Mouse (Mus musculus): ENCODE data around the gene Zp1. TPM values are rescaled to one million over a fixed set of nuclear protein-coding genes. Genes with fewer than 3 reads are reported as not detected.

Zp1 gene
- polyA plus RNA-seq, 1 experiment from 2014 or later = not detected

DNA sequence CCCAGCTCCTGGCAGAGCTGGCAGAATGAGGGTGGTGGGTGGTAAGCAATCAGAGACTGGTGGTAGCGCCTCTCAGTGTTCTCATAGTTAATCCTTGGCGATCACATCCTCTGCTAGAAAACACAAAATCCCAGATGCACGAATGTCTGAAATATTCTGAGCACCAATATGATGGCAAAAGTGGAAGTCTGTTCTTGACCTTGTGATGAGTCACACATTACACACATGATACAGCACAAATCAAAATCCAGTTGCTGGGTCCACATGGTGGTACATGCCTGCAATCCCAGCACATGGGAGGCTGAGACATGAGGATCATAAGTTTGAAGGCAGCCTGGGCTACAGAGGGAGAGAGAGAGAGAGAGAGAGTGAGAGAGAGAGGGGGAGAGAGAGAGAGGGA is 626 bp upstream of the Zp1 start:
- Histone ChIP-seq H3K4me1 (replicated peaks) (peaks cover 7% of the 10 kb centered on the region), H3K4me3 (no peak overlapping the region), H3K36me3 (no peaks in the 10 kb centered on the region), H3K4me2 (no peak overlapping the region), H3K9me3 (replicated peaks) (no peaks in the 10 kb centered on the region), H3K27me3 (no peaks in the 10 kb centered on the region), H3K9ac (no peak overlapping the region), H3K27ac (no peak overlapping the region)
- ATAC-seq (replicated peaks; ENCODE audit: insufficient number of reproducible peaks, insufficient read depth, low FRiP score, low read depth) = no peak
- 71% methylated on average over 3 of the region's 3 CpGs for WGBS

DNA sequence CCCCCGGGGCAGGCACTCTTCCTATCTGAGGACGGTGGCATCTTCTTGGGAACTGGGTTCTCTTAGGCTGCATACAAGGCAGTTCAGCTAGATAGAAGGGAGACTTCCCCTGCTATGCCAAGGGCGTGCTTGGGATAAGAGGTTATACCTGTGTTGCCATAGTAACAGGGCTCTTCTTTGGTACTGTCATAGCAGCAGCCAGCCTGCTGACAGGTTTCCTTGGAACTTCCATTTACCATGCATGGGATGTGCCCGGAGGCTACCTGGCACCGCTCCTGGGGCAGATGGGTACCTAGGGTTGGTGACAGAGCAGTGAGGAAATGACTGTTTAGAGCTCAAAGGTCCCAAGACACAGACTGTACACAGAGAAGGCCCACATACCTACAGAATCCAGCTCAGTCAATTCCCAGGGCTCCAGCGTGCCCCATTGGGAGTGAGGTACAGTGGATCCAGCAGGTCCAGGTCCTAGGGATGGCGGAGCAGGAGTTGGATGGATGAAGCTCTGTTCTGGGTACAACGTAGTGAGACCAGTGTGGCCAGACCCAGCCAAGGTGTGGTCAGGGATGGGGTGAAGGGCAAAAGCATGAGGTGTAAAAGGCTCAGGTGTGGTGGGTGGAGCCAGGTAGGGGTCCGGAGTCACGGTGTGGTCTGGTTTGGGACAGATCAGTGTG is 2.0 kb downstream of the Zp1 start:
- H3K9me3 ChIP-seq (replicated peaks) = no peaks in the 10 kb centered on the region
- ATAC-seq (replicated peaks; ENCODE audit: insufficient number of reproducible peaks, insufficient read depth, low FRiP score, low read depth) = no peak
- WGBS = 84% methylated on average over 10 of the region's 10 CpGs
- no peaks in the 10 kb centered on the region for H3K36me3 ChIP-seq
- H3K4me3 ChIP-seq = no peak overlapping the region
- no peak overlapping the region for H3K4me2 ChIP-seq
- H3K27ac ChIP-seq = no peak overlapping the region
- peaks cover 15% of the 10 kb centered on the region for H3K4me1 ChIP-seq (replicated peaks)
- H3K9ac ChIP-seq = no peak overlapping the region
- H3K27me3 ChIP-seq = no peaks in the 10 kb centered on the region

DNA sequence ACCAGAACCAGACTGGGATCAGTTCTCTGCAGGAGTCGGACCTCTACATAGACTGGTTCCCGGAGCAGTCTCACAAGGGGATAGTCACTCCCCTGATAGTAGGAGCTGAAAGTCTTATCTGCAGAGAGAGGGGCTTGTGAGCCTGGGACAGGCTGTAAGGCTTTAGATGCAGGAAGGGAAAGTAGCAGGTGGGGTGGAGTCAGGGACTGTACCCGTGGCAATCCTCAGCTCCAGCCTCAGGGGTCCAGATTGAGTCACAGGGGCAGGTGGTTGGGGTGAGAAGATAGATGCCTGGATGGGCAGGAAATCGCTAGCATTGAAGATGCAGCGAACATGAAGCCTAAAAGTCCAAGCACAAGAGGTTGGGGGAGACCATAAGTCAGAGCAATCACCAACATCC is 3.9 kb downstream of the Zp1 start:
- ATAC-seq (replicated peaks; ENCODE audit: insufficient number of reproducible peaks, insufficient read depth, low FRiP score, low read depth) = no peak
- H3K9me3 ChIP-seq (replicated peaks) = no peaks in the 10 kb centered on the region
- WGBS = 50% methylated on average over 5 of the region's 5 CpGs
- no peak overlapping the region for H3K9ac ChIP-seq
- peaks cover 15% of the 10 kb centered on the region for H3K4me1 ChIP-seq (replicated peaks)
- no peak overlapping the region for H3K27ac ChIP-seq
- H3K4me2 ChIP-seq = no peak overlapping the region
- H3K4me3 ChIP-seq = no peak overlapping the region
- no peaks in the 10 kb centered on the region for H3K27me3 ChIP-seq
- no peaks in the 10 kb centered on the region for H3K36me3 ChIP-seq

DNA sequence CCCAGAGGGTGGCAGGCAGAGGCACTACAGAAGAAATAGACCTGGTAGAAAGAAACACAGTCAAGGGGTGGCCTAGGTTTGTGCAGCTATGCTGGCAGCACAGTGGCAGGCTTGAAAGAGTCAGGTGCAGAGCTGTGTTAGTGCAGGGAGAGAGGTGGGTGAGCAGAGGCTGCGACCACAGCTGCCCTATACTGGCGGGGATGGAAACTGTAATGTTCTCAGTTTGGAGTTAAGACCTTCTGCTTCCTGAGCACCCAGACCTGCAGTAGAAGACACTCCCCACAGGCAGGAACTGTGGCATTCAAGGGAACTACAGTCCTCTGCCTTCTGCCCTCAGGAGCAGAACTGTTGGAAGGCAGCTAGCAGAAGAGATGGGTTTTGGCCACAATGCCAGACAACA is 5.6 kb downstream of the Zp1 start:
- ATAC-seq (replicated peaks; ENCODE audit: insufficient number of reproducible peaks, insufficient read depth, low FRiP score, low read depth) = no peak
- Histone ChIP-seq H3K9ac (no peak overlapping the region), H3K9me3 (replicated peaks) (no peaks in the 10 kb centered on the region), H3K27me3 (no peaks in the 10 kb centered on the region), H3K36me3 (no peaks in the 10 kb centered on the region), H3K4me3 (no peak overlapping the region), H3K4me2 (no peak overlapping the region), H3K27ac (peak overlapping the region; percentile 65), H3K4me1 (replicated peaks) (peaks cover 18% of the 10 kb centered on the region)
- WGBS = 56% methylated on average over 2 of the region's 2 CpGs

DNA sequence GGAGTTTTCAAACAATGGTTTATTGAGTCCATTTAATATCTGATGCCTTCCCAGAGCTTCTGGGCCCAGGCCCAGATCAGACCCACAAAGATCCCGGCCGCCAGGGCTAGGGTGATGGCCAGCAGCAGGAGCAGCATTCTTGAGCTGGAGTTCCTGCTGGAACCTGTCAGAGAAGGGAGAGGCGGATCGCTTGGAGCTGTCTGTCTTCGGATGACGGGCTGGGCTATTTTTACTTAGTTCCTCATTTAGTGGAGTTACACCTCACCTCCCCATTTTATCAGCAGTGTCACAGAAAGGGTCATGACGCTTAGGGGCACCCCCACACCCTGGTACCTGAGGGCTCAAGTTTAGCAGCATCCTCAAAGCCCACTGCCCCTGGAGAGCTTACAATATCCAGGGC is 6.1 kb downstream of the Zp1 start:
- Histone ChIP-seq H3K4me3 (no peak overlapping the region), H3K27me3 (no peaks in the 10 kb centered on the region), H3K4me1 (replicated peaks) (peaks cover 23% of the 10 kb centered on the region), H3K36me3 (no peaks in the 10 kb centered on the region), H3K4me2 (0 out of 2 replicates have a peak overlapping the region, but pooled peaks have one; percentile 11), H3K27ac (peak overlapping the region; percentile 65), H3K9me3 (replicated peaks) (no peaks in the 10 kb centered on the region), H3K9ac (no peak overlapping the region)
- WGBS = 21% methylated on average over 7 of the region's 7 CpGs
- peak; percentile 53; the same call in 1 of the 2 replicates for ATAC-seq (replicated peaks; ENCODE audit: insufficient number of reproducible peaks, insufficient read depth, low FRiP score, low read depth)

DNA sequence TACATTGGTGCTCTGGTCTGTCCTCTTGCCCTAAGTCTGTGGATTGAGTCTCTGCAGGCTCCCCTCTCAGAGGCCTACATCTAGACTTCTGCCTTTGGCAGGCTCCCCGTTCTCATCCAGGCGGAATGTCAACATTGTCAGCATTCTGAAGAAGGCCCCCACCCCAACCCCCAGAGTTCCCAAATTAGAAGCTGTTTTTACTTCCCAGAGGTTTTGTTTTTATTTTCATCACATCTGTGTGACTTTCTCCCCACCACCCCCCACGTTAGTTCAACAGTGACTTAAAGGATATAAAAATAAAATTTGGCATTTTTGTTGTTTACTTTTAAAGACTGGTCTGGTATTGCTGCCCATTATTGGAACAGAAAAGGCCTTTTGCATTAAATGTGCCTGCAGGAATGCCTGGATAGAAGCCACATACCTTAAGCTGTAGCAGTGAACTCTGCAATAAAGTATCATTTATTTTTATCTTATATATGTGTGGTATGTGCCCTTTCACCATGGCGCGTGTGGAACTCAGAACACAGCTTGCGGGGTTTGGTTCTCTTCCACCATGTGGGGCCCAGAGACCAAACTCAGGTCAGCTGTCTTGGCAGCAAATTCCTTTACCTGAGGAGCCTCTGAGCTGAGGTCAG is 11.2 kb downstream of the Zp1 start:
- 21% methylated on average over 6 of the region's 6 CpGs for WGBS
- no peaks in the 10 kb centered on the region for H3K9me3 ChIP-seq (replicated peaks)
- peaks cover 13% of the 10 kb centered on the region for H3K36me3 ChIP-seq
- peaks cover 58% of the 10 kb centered on the region for H3K4me1 ChIP-seq (replicated peaks)
- H3K4me2 ChIP-seq = peak overlapping the region; percentile 10; the same call in 1 of the 2 replicates
- no peaks in the 10 kb centered on the region for H3K27me3 ChIP-seq
- H3K9ac ChIP-seq = no peak overlapping the region
- ATAC-seq (replicated peaks; ENCODE audit: insufficient number of reproducible peaks, insufficient read depth, low FRiP score, low read depth) = peak; percentile 71
- H3K27ac ChIP-seq = peak overlapping the region; percentile 92
- H3K4me3 ChIP-seq = no peak overlapping the region

DNA sequence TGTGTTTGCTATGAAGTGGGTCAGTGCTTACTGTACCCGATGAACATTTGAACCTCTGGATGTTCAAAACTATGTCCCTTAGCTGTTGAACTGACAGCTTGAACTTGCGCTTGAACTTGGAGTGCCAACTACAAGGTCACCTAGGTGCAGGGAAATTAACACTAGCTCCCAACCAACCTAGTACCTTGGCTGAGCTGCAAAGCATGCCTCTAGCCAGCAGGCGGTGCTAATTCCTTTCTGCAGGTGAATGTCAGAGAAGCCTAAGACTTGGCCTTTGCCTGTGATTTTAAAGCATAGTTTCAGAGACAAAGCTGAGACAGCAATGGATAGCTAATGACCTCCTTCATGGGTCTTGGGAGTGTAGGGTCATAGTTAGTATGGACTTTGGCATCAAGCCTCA is 12.5 kb downstream of the Zp1 start:
- ATAC-seq (replicated peaks; ENCODE audit: insufficient number of reproducible peaks, insufficient read depth, low FRiP score, low read depth) = no peak
- H3K9ac ChIP-seq = no peak overlapping the region
- H3K27ac ChIP-seq = peak overlapping the region; percentile 92
- peaks cover 26% of the 10 kb centered on the region for H3K36me3 ChIP-seq
- WGBS = 41% methylated on average over 3 of the region's 3 CpGs
- no peak overlapping the region for H3K4me2 ChIP-seq
- H3K4me3 ChIP-seq = no peak overlapping the region
- no peaks in the 10 kb centered on the region for H3K9me3 ChIP-seq (replicated peaks)
- no peaks in the 10 kb centered on the region for H3K27me3 ChIP-seq
- H3K4me1 ChIP-seq (replicated peaks) = peaks cover 57% of the 10 kb centered on the region

DNA sequence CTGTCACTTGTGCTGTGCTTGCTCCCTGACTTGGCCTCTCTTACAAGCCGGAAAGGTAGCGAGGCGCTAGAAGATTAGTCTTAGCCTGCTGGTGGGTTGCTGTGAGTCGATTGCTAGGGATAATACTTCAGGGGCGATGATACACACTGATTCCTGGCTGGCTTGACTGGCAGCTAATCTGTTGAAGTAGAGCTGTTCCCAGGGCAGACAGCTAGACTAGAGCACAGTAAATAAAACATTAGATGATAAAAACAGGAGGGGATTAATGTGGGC is 14.8 kb downstream of the Zp1 start:
- 25% methylated on average over 5 of the region's 5 CpGs for WGBS
- Histone ChIP-seq H3K4me1 (replicated peaks) (peaks cover 55% of the 10 kb centered on the region), H3K27ac (peak overlapping the region; percentile 92), H3K4me2 (peak overlapping the region; percentile 19; the same call in 1 of the 2 replicates), H3K9ac (0 out of 2 replicates have a peak overlapping the region, but pooled peaks have one; percentile 13), H3K9me3 (replicated peaks) (no peaks in the 10 kb centered on the region), H3K27me3 (no peaks in the 10 kb centered on the region), H3K4me3 (no peak overlapping the region), H3K36me3 (peaks cover 44% of the 10 kb centered on the region)
- ATAC-seq (replicated peaks; ENCODE audit: insufficient number of reproducible peaks, insufficient read depth, low FRiP score, low read depth) = no peak

DNA sequence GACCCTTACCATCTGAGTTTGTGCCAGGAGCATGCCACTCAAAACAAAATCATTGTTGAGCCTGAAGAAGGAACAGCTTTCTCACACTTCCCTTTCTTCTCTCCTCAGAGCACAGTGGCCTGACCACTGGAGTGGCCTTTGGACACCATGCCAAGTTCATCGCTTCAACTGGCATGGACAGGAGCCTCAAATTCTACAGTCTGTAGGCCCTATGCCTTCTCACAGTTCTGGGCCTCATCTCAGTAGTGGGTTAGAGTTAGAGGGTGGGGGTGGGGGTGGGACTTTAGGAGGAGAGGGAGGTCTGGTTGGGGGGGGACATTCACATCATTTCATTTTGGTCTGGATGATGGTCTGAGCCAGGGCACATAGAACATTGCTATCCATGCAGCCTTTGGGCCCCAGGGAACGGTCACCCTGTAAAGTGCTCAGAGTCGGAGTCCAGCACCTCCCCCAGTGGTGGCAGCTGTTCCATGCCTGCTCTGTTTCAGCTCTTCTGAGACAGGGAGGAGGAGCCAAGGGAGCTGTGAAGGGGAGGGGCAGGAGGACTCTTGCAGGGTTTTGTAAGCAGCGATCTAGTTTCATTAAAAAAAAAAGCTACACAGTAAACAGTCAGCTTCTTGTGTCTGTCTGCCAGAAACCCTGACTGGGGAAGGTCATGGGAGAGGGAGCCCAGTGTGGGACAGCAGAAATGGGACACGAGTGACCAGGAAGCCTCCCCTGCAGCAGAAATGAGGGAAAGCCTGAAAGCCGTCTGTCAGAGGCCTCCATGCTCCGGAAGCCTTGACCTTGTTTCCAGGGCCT is 15.3 kb downstream of the Zp1 start:
- Histone ChIP-seq H3K4me2 (peak overlapping the region; percentile 19; the same call in 1 of the 2 replicates), H3K27me3 (no peaks in the 10 kb centered on the region), H3K36me3 (peaks cover 49% of the 10 kb centered on the region), H3K9ac (peak overlapping the region; percentile 13; the same call in 1 of the 2 replicates), H3K4me1 (replicated peaks) (peaks cover 61% of the 10 kb centered on the region), H3K9me3 (replicated peaks) (no peaks in the 10 kb centered on the region), H3K27ac (peak overlapping the region; percentile 92), H3K4me3 (no peak overlapping the region)
- ATAC-seq (replicated peaks; ENCODE audit: insufficient number of reproducible peaks, insufficient read depth, low FRiP score, low read depth) = peak; percentile 72
- 27% methylated on average over 7 of the region's 7 CpGs for WGBS

DNA sequence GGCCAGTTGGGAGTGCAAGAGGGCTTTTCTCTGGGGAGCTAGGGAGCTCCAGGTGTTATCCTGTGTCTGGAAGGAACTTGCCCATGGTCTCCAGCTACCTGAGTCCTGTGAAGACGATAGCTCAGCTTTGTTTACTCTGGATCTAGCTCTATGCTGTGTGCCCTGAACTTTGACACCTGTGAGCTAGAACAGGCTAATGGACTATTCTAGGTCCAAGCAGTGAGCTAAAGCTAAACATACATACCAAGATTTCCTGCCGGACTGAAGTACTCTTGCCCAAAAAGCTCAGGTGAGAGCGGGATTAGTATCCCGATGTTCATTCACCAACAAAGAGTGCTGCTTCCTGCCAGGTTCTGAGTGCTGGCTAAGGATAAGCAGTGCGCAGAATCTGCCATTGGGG is 15.9 kb downstream of the Zp1 start:
- WGBS = 70% methylated on average over 5 of the region's 5 CpGs
- no peak overlapping the region for H3K4me3 ChIP-seq
- peak overlapping the region; percentile 92 for H3K27ac ChIP-seq
- no peak overlapping the region for H3K4me2 ChIP-seq
- no peak for ATAC-seq (replicated peaks; ENCODE audit: insufficient number of reproducible peaks, insufficient read depth, low FRiP score, low read depth)
- H3K27me3 ChIP-seq = no peaks in the 10 kb centered on the region
- peaks cover 55% of the 10 kb centered on the region for H3K36me3 ChIP-seq
- peak overlapping the region; percentile 6; the same call in 1 of the 2 replicates for H3K9ac ChIP-seq
- peaks cover 59% of the 10 kb centered on the region for H3K4me1 ChIP-seq (replicated peaks)
- no peaks in the 10 kb centered on the region for H3K9me3 ChIP-seq (replicated peaks)

DNA sequence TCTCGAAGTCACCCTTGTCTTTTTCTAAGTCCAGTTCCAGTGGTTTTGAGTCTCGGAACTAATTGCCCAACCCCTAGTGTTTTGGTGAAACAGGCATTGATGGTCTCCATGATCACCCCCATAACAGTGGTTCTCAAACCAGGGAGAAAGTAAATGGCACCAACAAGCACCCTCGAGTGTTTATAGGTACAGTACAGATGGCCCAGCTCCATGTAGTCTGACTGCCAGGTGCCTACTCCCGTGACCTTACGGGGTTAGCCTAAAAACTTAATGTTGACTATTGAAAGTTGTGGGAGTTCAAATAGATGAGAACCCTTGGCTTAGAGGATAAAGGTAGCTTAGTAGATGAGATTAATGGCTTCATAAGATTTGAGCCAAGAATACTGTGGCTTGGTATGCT is 19.4 kb downstream of the Zp1 start:
- no peak for ATAC-seq (replicated peaks; ENCODE audit: insufficient number of reproducible peaks, insufficient read depth, low FRiP score, low read depth)

More for the DNA sequence above, 19.4 kb downstream of the Zp1 start:
- no peak overlapping the region for H3K9ac ChIP-seq
- H3K4me1 ChIP-seq (replicated peaks) = peaks cover 45% of the 10 kb centered on the region
- H3K27me3 ChIP-seq = no peaks in the 10 kb centered on the region
- no peaks in the 10 kb centered on the region for H3K9me3 ChIP-seq (replicated peaks)
- H3K4me3 ChIP-seq = no peak overlapping the region
- no peak overlapping the region for H3K4me2 ChIP-seq
- H3K27ac ChIP-seq = no peak overlapping the region
- WGBS = 89% methylated on average over 5 of the region's 5 CpGs
- peaks cover 69% of the 10 kb centered on the region for H3K36me3 ChIP-seq
